Mouse (Mus musculus) stomach, embryonic 15.5 days (tissue): ENCODE measurements around the gene Gm21738. TPM values are rescaled to one million over a fixed set of nuclear protein-coding genes. Genes with fewer than 3 reads are reported as not detected.
"Not testable (repeated sequence)": the region's sequence is repeated elsewhere in the genome, so short reads cannot be mapped to it uniquely, and the experiment has no call there.

ENCODE experiments used
- ATAC-seq: fragments of 200-750 bp; cut with Nextera tagmentation; 2 replicates; pipeline ENCODE4 v1.8.0; 2017; ENCODE audit warnings: low read depth, moderate number of reproducible peaks, moderate TSS enrichment; ENCODE audit not compliant: insufficient read depth, low FRiP score
- H3K27ac ChIP-seq: fragments of 300-500 bp; sonication (generic); 2 replicates; pipeline ENCODE4 v1.5.1; 2015; ENCODE audit warnings: mild to moderate bottlenecking, inconsistent platforms
- H3K27me3 ChIP-seq: fragments of 300-500 bp; sonication (generic); replicated peaks from 2 replicates; pipeline ENCODE4 v1.6.1; 2015; ENCODE audit warnings: inconsistent platforms
- H3K36me3 ChIP-seq: fragments of 300-500 bp; sonication (generic); 2 replicates; pipeline ENCODE4 v1.6.1; 2015; ENCODE audit warnings: inconsistent platforms
- H3K4me1 ChIP-seq: fragments of 300-500 bp; sonication (generic); 2 replicates; pipeline ENCODE4 v1.6.1; 2015; ENCODE audit warnings: inconsistent platforms
- H3K4me2 ChIP-seq: fragments of 300-500 bp; sonication (generic); 2 replicates; pipeline ENCODE4 v1.6.1; 2015; ENCODE audit warnings: mild to moderate bottlenecking, inconsistent platforms
- H3K4me3 ChIP-seq: fragments of 300-500 bp; sonication (generic); replicated peaks from 2 replicates; pipeline ENCODE4 v1.5.1; 2015; ENCODE audit warnings: inconsistent platforms
- H3K9ac ChIP-seq: fragments of 300-500 bp; sonication (generic); 2 replicates; pipeline ENCODE4 v1.6.1; 2015; ENCODE audit warnings: inconsistent platforms
- H3K9me3 ChIP-seq: fragments of 300-500 bp; sonication (generic); 2 replicates; pipeline ENCODE4 v1.6.1; 2016; ENCODE audit warnings: inconsistent platforms
- WGBS: fragments of 180-500 bp; shearing (Covaris S2); methylation state at CpG from one replicate; pipeline ENCODE4 v1.1.7; 2015; 5-methylcytosine and 5-hydroxymethylcytosine counted together
- polyA plus RNA-seq: library from polyadenylated mRNA; unstranded; fragments of >200 nt; fragmentation: Nextera tagmentation; extraction: Ambion mirVana; gene quantifications from 2 replicates; pipeline ENCODE4 v1.2.1, GENCODE M21; 2015

Gene Gm21738
- 0.32 and 0.46 TPM in 2 replicates for polyA plus RNA-seq

DNA sequence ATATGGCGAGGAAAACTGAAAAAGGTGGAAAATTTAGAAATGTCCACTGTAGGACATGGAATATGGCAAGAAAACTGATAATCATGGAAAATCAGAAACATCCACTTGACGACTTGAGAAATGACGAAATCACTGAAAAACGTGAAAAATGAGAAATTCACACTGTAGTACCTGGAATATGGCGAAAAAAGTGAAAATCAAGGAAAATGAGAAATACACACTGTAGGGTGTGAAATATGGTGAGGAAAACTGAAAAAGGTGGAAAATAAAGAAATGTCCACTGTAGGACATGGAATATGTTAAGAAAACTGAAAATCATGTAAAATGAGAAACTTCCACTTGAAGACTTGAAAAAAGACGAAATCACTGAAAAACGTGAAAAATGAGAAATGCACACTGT lies at the start of gene Gm21738:
Gene Gm21738, minus strand, starts transcription at position 101 of the 400 bp plus-strand sequence.
- not testable (repeated sequence) for H3K4me1 ChIP-seq, ATAC-seq, H3K9ac ChIP-seq, H3K9me3 ChIP-seq, H3K27me3 ChIP-seq, H3K36me3 ChIP-seq, H3K4me3 ChIP-seq, H3K27ac ChIP-seq, H3K4me2 ChIP-seq
- 78% methylated on average over 7 of the region's 7 CpGs for WGBS

- not testable (repeated sequence) for H3K9ac ChIP-seq, H3K9me3 ChIP-seq, H3K27me3 ChIP-seq, H3K4me3 ChIP-seq, H3K36me3 ChIP-seq, H3K27ac ChIP-seq, H3K4me1 ChIP-seq, H3K4me2 ChIP-seq, ATAC-seq
- 80% methylated on average over 7 of the region's 7 CpGs for WGBS
Measured at GRCm38 (mm10) chr14:19383741-19384140, 35.0 kb downstream of the Gm21738 start.

Other genes starting within 250 kb of the Gm21738 start
- not detected in 2 replicates for gene Gm2244, start 131.0 kb upstream of the Gm21738 start, polyA plus RNA-seq
- gene Gm2237, start 166.2 kb upstream of the Gm21738 start, polyA plus RNA-seq: 1.9 and 2.3 TPM in 2 replicates
- gene Gm5458, start 183.7 kb upstream of the Gm21738 start, polyA plus RNA-seq: not detected in 2 replicates